Mouse (Mus musculus) liver, embryonic 14.5 days (tissue): Measurements from ENCODE around the gene Rassf8.

Source experiments
- CTCF ChIP-seq: IDR thresholded peaks from 2 replicates; pipeline ENCODE4 v1.5.1; 2016; ENCODE audit warnings: antibody characterized with exemption, low read depth, control low read depth
- EP300 ChIP-seq: IDR thresholded peaks from 2 replicates; pipeline ENCODE4 v1.6.1; 2016; ENCODE audit warnings: antibody characterized with exemption, low read depth

GRCm38 (mm10) chr6:145760246-145761016 is 13.9 kb downstream of the Rassf8 start:
- TF ChIP-seq CTCF (no peak), EP300 (no peak)
